Mouse (Mus musculus) urinary bladder, adult 2 months (tissue): Measurements from ENCODE around the gene Medag. TPM values are rescaled to one million over a fixed set of nuclear protein-coding genes. Genes with fewer than 3 reads are reported as not detected.

Experiments used
- polyA plus RNA-seq: library from polyadenylated mRNA; depleted of rRNA; stranded (reverse); fragments of >200 nt; gene quantifications from 2 replicates; pipeline ENCODE4 v1.2.3, GENCODE M21; 2012; rRNA removed

The Medag gene
- polyA plus RNA-seq, 1 experiment: 31.6 TPM

Other genes starting within 250 kb of the Medag start
- 16.9 and 21.6 TPM in 2 replicates for gene Uspl1, start 227.4 kb upstream of the Medag start, polyA plus RNA-seq
- gene Hmgb1, start 227.3 kb upstream of the Medag start, polyA plus RNA-seq: 230 and 291 TPM in 2 replicates
- 35.2 and 36.0 TPM in 2 replicates for gene Alox5ap, start 147.0 kb upstream of the Medag start, polyA plus RNA-seq
- gene Tex26, start 27.9 kb downstream of the Medag start, polyA plus RNA-seq: 0.21 and 0.37 TPM in 2 replicates
- 0.06 and 0.12 TPM in 2 replicates for gene Wdr95, start 116.9 kb downstream of the Medag start, polyA plus RNA-seq
- 42.5 and 48.5 TPM in 2 replicates for gene Hsph1, start 224.6 kb downstream of the Medag start, polyA plus RNA-seq